Mouse (Mus musculus) CH12.LX (cell line): Measurements from ENCODE around the gene Grid1. TPM values are rescaled to one million over a fixed set of nuclear protein-coding genes. Genes with fewer than 3 reads are reported as not detected.

Experiments used
- DNase-seq: peaks from one replicate; pipeline ENCODE4 v3.0.0-alpha.2; 2013; ENCODE audit errors: extremely low read depth
- H3K27ac ChIP-seq: 2 replicates; pipeline ENCODE4 v1.5.1; 2012; ENCODE audit warnings: low read depth, mild to moderate bottlenecking, control low read depth, moderate library complexity; ENCODE audit not compliant: insufficient read depth
- H3K27me3 ChIP-seq: replicated peaks from 2 replicates; pipeline ENCODE3; 2012; ENCODE audit warnings: inconsistent platforms
- H3K36me3 ChIP-seq, 2 experiments: replicated peaks in 1 of 2; 2 replicates each; pipeline versions ENCODE3 to v1.6.1; 2012; ENCODE audit warnings: inconsistent platforms in 1 of 2, low read length in 1 of 2, mild to moderate bottlenecking in 1 of 2, mixed read lengths in 1 of 2, moderate library complexity in 1 of 2; ENCODE audit not compliant: control insufficient read depth in 1 of 2, insufficient read depth in 1 of 2
- H3K4me1 ChIP-seq, 2 experiments: 2 replicates each; pipeline ENCODE4 v1.6.1; 2012; ENCODE audit warnings: inconsistent platforms in 1 of 2, moderate library complexity in 1 of 2; ENCODE audit not compliant: insufficient read depth in 2 of 2, control insufficient read depth in 1 of 2
- H3K4me2 ChIP-seq: 2 replicates; pipeline ENCODE4 v1.6.1; 2012; ENCODE audit warnings: low read depth, mild to moderate bottlenecking, control low read depth; ENCODE audit not compliant: poor library complexity, insufficient read depth, severe bottlenecking
- H3K4me3 ChIP-seq, 3 experiments: fragments of 150-350 bp in 1 of 3; sonication (generic) in 1 of 3; replicated peaks in 1 of 3; 2 replicates each; pipeline versions ENCODE3 to v1.5.1; 2011 to 2012; ENCODE audit warnings: low read depth in 2 of 3, low read length in 2 of 3, mild to moderate bottlenecking in 2 of 3, moderate library complexity in 2 of 3, control low read depth in 1 of 3, improper control_type of control experiment in 1 of 3, inconsistent platforms in 1 of 3, mixed read lengths in 1 of 3; ENCODE audit not compliant: poor library complexity in 1 of 3
- H3K79me2 ChIP-seq: replicated peaks from 2 replicates; pipeline ENCODE4 v1.6.1; 2012; ENCODE audit warnings: mild to moderate bottlenecking, moderate library complexity; ENCODE audit not compliant: control insufficient read depth, poor library complexity, insufficient read depth, severe bottlenecking; ENCODE audit errors: extremely low read depth
- H3K9ac ChIP-seq: 2 replicates; pipeline ENCODE4 v1.6.1; 2012; ENCODE audit warnings: low read depth, mild to moderate bottlenecking, control low read depth, moderate library complexity; ENCODE audit not compliant: insufficient read depth
- H3K9me3 ChIP-seq: replicated peaks from 2 replicates; pipeline ENCODE3; 2012; ENCODE audit warnings: low read length, inconsistent platforms, mixed read lengths
- BHLHE40 ChIP-seq: IDR thresholded peaks from 2 replicates; pipeline ENCODE4 v1.6.1; 2011; ENCODE audit warnings: mild to moderate bottlenecking, low read depth, low read length, improper control_type of control experiment
- CHD2 ChIP-seq: IDR thresholded peaks from 2 replicates; pipeline ENCODE4 v1.6.1; 2011; ENCODE audit warnings: low read length, improper control_type of control experiment
- E2F4 ChIP-seq: IDR thresholded peaks from 2 replicates; pipeline ENCODE4 v1.6.1; 2011; ENCODE audit warnings: low read depth, low read length, improper control_type of control experiment; ENCODE audit not compliant: insufficient replicate concordance
- ELF1 ChIP-seq: IDR thresholded peaks from 2 replicates; pipeline ENCODE4 v1.6.1; 2014; ENCODE audit warnings: low read depth, mild to moderate bottlenecking, inconsistent platforms, low read length, improper control_type of control experiment
- EP300 ChIP-seq: IDR thresholded peaks from 2 replicates; pipeline ENCODE4 v1.6.1; 2011; ENCODE audit warnings: low read length, improper control_type of control experiment
- ETS1 ChIP-seq: conservative IDR thresholded peaks from 2 replicates; pipeline ENCODE4 v1.6.1; 2012; ENCODE audit warnings: low read depth, mild to moderate bottlenecking, inconsistent platforms, low read length, improper control_type of control experiment, moderate library complexity
- GABPA ChIP-seq: IDR thresholded peaks from 2 replicates; pipeline ENCODE4 v1.6.1; 2012; ENCODE audit warnings: low read depth, low read length, improper control_type of control experiment, inconsistent platforms; ENCODE audit not compliant: insufficient replicate concordance
- IRF4 ChIP-seq: IDR thresholded peaks from 2 replicates; pipeline ENCODE4 v1.6.1; 2014; ENCODE audit warnings: low read depth, mild to moderate bottlenecking, inconsistent platforms, low read length, improper control_type of control experiment
- JUN ChIP-seq: IDR thresholded peaks from 2 replicates; pipeline ENCODE4 v1.6.1; 2011; ENCODE audit warnings: low read depth, mild to moderate bottlenecking, low read length, improper control_type of control experiment, moderate library complexity; ENCODE audit not compliant: insufficient read depth
- JUND ChIP-seq: conservative IDR thresholded peaks from 2 replicates; pipeline ENCODE4 v1.6.1; 2011; ENCODE audit warnings: low read depth, low read length, improper control_type of control experiment
- KAT2A ChIP-seq: IDR thresholded peaks from 2 replicates; pipeline ENCODE4 v1.6.1; 2012; ENCODE audit warnings: low read length, improper control_type of control experiment, inconsistent platforms; ENCODE audit not compliant: insufficient replicate concordance
- MAZ ChIP-seq: IDR thresholded peaks from 2 replicates; pipeline ENCODE4 v1.6.1; 2012; ENCODE audit warnings: low read depth, mild to moderate bottlenecking, inconsistent platforms, low read length, improper control_type of control experiment, moderate library complexity
- MXI1 ChIP-seq: IDR thresholded peaks from 2 replicates; pipeline ENCODE4 v1.6.1; 2011; ENCODE audit warnings: mild to moderate bottlenecking, low read depth, low read length, improper control_type of control experiment
- MYC ChIP-seq: IDR thresholded peaks from 2 replicates; pipeline ENCODE4 v1.6.1; 2011; ENCODE audit warnings: low read depth, mild to moderate bottlenecking, improper control_type of control experiment, low read length
- POLR2A ChIP-seq: IDR thresholded peaks from 2 replicates; pipeline ENCODE4 v1.6.1; 2011; ENCODE audit warnings: low read depth, mild to moderate bottlenecking, improper control_type of control experiment, low read length
- POLR2AphosphoS2 ChIP-seq: IDR thresholded peaks from 2 replicates; pipeline ENCODE4 v1.6.1; 2011; ENCODE audit warnings: low read depth, low read length, improper control_type of control experiment
- RAD21 ChIP-seq: IDR thresholded peaks from 2 replicates; pipeline ENCODE4 v1.6.1; 2011; ENCODE audit warnings: low read depth, mild to moderate bottlenecking, low read length, improper control_type of control experiment, moderate library complexity
- RCOR1 ChIP-seq: conservative IDR thresholded peaks from 2 replicates; pipeline ENCODE4 v1.6.1; 2012; ENCODE audit warnings: low read depth, mild to moderate bottlenecking, inconsistent platforms, low read length, improper control_type of control experiment
- SMC3 ChIP-seq: IDR thresholded peaks from 2 replicates; pipeline ENCODE4 v1.6.1; 2011; ENCODE audit warnings: low read depth, low read length, improper control_type of control experiment
- TBP ChIP-seq: conservative IDR thresholded peaks from 2 replicates; pipeline ENCODE4 v1.6.1; 2011; ENCODE audit warnings: low read depth, low read length, improper control_type of control experiment
- TCF12 ChIP-seq: IDR thresholded peaks from 2 replicates; pipeline ENCODE4 v1.6.1; 2014; ENCODE audit warnings: low read depth, mild to moderate bottlenecking, inconsistent platforms, low read length, improper control_type of control experiment
- UBTF ChIP-seq: IDR thresholded peaks from 2 replicates; pipeline ENCODE4 v1.6.1; 2012; ENCODE audit warnings: low read depth, mild to moderate bottlenecking, inconsistent platforms, low read length, improper control_type of control experiment, moderate library complexity
- USF1 ChIP-seq: IDR thresholded peaks from 2 replicates; pipeline ENCODE4 v1.6.1; 2014; ENCODE audit warnings: low read depth, mild to moderate bottlenecking, inconsistent platforms, low read length, improper control_type of control experiment
- USF2 ChIP-seq: conservative IDR thresholded peaks from 2 replicates; pipeline ENCODE4 v1.6.1; 2011; ENCODE audit warnings: low read depth, low read length, improper control_type of control experiment
- ZC3H11A ChIP-seq: IDR thresholded peaks from 2 replicates; pipeline ENCODE4 v1.6.1; 2012; ENCODE audit warnings: low read depth, mild to moderate bottlenecking, inconsistent platforms, low read length, improper control_type of control experiment
- ZKSCAN1 ChIP-seq: IDR thresholded peaks from 2 replicates; pipeline ENCODE4 v1.6.1; 2012; ENCODE audit warnings: low read depth, inconsistent platforms, low read length, improper control_type of control experiment, borderline replicate concordance
- ZMIZ1 ChIP-seq: IDR thresholded peaks from 2 replicates; pipeline ENCODE4 v1.6.1; 2012; ENCODE audit warnings: low read depth, mild to moderate bottlenecking, inconsistent platforms, low read length, improper control_type of control experiment
- dilution Hi-C: fragments of 300-500 bp; cut with MboI; formaldehyde crosslinking; loops from 2 replicates; pipeline ENCODE4 v1.14.3; 2020; ENCODE audit warnings: low sequenced_read_pairs; ENCODE audit not compliant: extremely low pct_unique_long_range_greater_than_20kb, extremely low pct_ligation_motif_present
- in situ Hi-C: fragments of 300-500 bp; cut with MboI; formaldehyde crosslinking; loops from 3 replicates; pipeline ENCODE4 v1.14.3; 2019; ENCODE audit warnings: low sequenced_read_pairs, low pct_ligation_motif_present, low pct_unique_long_range_greater_than_20kb, mixed read lengths
- polyA plus RNA-seq: library from polyadenylated mRNA; unstranded; fragments of >175 nt; gene quantifications from 2 replicates; pipeline ENCODE4 v1.2.1, GENCODE M21; 2012; ENCODE audit warnings: low read depth; ENCODE audit not compliant: insufficient read length
- total RNA-seq, 2 experiments: library from RNA; depleted of rRNA; stranded (reverse); fragments of 300-350 nt in 1 of 2; fragments of >200 nt in 1 of 2; gene quantifications; 2 replicates each; pipeline ENCODE4 v1.2.3; 2012 to 2014

The Grid1 gene
- total and polyA plus RNA-seq, 3 experiments, result not detected

DNA sequence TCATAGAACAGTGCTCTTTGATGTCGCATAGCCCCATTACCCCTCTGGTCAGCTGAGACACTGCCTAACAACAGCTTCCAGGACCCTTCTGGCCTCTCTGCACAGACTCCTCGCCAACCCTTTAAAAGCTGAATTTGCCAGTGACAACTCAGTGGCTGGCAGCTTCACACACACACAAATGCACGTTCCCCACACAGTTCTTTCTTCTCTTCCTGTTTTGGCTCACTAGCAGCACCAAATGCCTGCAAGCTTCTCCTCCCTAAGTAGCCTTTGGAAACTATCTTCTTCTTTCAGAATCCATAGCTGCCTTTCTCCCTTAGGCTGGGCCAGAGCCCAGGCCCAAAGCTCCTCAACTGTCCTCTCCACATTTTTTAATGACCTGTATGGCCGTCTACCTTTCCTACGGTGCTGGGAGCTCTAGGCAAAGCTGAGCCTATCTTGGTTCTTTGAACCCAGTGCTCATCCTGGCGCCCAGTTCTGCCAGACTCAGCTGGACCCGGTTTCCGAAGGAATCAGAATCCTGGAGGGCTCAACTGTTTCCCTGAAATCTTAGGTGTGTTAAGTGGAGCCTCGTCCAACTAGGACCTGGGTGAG, 1.4 kb upstream of the Grid1 start:
- TF ChIP-seq USF2 (no peak), POLR2A (no peak), UBTF (no peak), IRF4 (no peak), SMC3 (no peak), GABPA (no peak), ELF1 (no peak), JUN (no peak), MYC (no peak), RCOR1 (no peak), E2F4 (no peak), POLR2AphosphoS2 (no peak), KAT2A (no peak), TCF12 (no peak), ZKSCAN1 (no peak), ZC3H11A (no peak)
- dilution Hi-C loops, result no loop called here
- Histone ChIP-seq H3K36me3 (no peaks in the 10 kb centered on the region), H3K4me2 (no peak overlapping the region), H3K9me3 (peaks cover 18% of the 10 kb centered on the region), H3K27me3 (peaks cover 5% of the 10 kb centered on the region), H3K9ac (no peak overlapping the region), H3K79me2 (no peaks in the 10 kb centered on the region), H3K27ac (no peak overlapping the region), H3K4me1 (no peaks in the 10 kb centered on the region), H3K4me3 (no peak overlapping the region)
- in situ Hi-C loops, result loop anchor here (10.0 kb wide), 1 partner anchor 276 kb away; no protein-coding TSS in a partner anchor
- no peak for DNase-seq

DNA sequence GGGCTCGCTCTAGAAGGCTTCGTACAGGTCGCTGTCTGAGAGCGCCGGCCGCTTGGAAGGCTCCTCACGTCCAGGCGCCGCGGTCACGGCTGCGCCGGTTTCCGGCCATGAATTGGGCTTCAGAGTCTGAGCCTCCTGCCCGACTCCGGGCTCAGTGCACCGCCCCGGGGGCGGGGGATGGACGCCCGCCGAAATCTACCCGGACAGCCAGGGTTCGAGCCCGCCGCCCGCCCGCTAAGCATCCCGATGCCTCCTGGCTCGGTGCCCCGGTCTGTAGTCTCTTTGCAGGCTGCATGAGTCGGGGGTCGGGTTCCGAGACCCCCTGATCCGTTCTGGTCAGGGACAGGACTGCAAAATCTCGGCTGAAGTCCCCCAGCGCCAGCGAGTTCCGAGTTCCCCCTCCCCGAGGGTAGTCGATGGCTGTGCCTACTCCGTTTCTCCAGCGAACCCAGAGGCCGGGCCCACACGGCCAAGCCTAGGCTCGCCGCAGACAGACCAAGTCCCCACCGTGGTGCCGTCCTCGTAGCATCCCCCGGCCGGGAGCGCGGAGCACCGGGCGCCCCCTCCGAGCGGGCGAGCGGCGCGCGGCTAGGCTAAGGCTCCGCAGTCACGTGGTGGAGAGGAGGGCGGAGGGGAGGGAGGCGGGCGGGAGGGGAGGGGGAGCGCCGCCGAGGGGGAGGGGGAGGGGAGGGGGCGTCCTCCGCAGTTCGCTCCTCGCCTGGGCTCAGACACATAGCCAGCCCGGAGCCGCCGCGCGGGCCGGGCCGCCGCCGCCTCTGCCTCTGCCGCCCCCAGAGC, 588 bp upstream of the Grid1 start:
- H3K27me3 ChIP-seq, result peaks cover 5% of the 10 kb centered on the region
- H3K79me2 ChIP-seq, result no peaks in the 10 kb centered on the region
- no peaks in the 10 kb centered on the region for H3K36me3 ChIP-seq
- H3K4me2 ChIP-seq, result no peak overlapping the region
- no peak overlapping the region for H3K27ac ChIP-seq
- no peaks in the 10 kb centered on the region for H3K4me1 ChIP-seq
- dilution Hi-C loops, result no loop called here
- no peak overlapping the region for H3K9ac ChIP-seq
- in situ Hi-C loops, result loop anchor here (10.0 kb wide), 1 partner anchor 275 kb away; no protein-coding TSS in a partner anchor
- no peak for DNase-seq
- TF ChIP-seq TCF12 (no peak), MXI1 (no peak), CHD2 (no peak), MAZ (no peak), EP300 (no peak), ZMIZ1 (no peak), RCOR1 (no peak), ETS1 (no peak), BHLHE40 (no peak), TBP (no peak), KAT2A (no peak), JUN (no peak), POLR2AphosphoS2 (no peak), RAD21 (no peak), POLR2A (no peak), JUND (no peak), ELF1 (no peak), USF1 (no peak)
- H3K4me3 ChIP-seq, result no peak overlapping the region
- H3K9me3 ChIP-seq, result peaks cover 18% of the 10 kb centered on the region
